Comparison of ENCODE assay signal across 8 mouse cellular contexts in genomic region chr4:44083945-44084344, GRCm38 (mm10). TPM values are rescaled to one million over a fixed set of nuclear protein-coding genes. Genes with fewer than 3 reads are reported as not detected.
DNase-seq lines count a peak whose midpoint lies in the region; ATAC-seq and TF ChIP-seq lines count a peak whose summit lies in the region.

TSS of gene Gne (minus strand) at chr4:44084177.

- TF ChIP-seq CTCF in spleen, adult 2 months (IDR thresholded peaks at IDR 0.05; ENCODE audit: extremely low read depth, insufficient read depth, insufficient read length, insufficient replicate concordance): no peak
- TF ChIP-seq CTCF in embryonic fibroblast, embryonic 13.5 days (IDR thresholded peaks at IDR 0.05; ENCODE audit: borderline replicate concordance, insufficient read depth, low read length): no peak

- no peaks in the 10 kb centered on the region for H3K79me2 ChIP-seq in macrophage (ENCODE audit: inconsistent target)

- no peak within 1 kb of the TSS for H3K27ac ChIP-seq in spleen, adult 2 months (ENCODE audit: insufficient read depth, low read length)
- peak within 1 kb of the TSS; percentile 28; the same call in 1 of the 2 replicates for H3K27ac ChIP-seq in embryonic fibroblast, embryonic 13.5 days (ENCODE audit: insufficient read depth, low read length)
- no peak within 1 kb of the TSS for H3K27ac ChIP-seq in macrophage

- peak in 1 of 2 experiments; percentile 57 for DNase-seq in spleen, adult 2 months (ENCODE audit: low read depth in 1 of 2, low spot score in 2 of 2)
- no peak for DNase-seq in spleen, adult 12 weeks (ENCODE audit: low spot score)
- DNase-seq in layer of hippocampus, postnatal 36 days: no peak
- DNase-seq in cerebellum, postnatal 10 days: no peak
- DNase-seq in thymus, postnatal 36 days: no peak

- no peaks in the 10 kb centered on the region for H3K27me3 ChIP-seq in spleen, adult 2 months (ENCODE audit: control insufficient read depth, insufficient read depth, low read length)

- ATAC-seq in hematopoietic stem cell, adult 5-6 weeks (replicated peaks in 1 of 2; ENCODE audit: insufficient read depth in 1 of 2, low FRiP score in 2 of 2, low TSS enrichment in 1 of 2, low read depth in 1 of 2, poor library complexity in 2 of 2, severe bottlenecking in 2 of 2): peak; percentile 37 to 84

- H3K4me3 ChIP-seq in spleen, adult 2 months (ENCODE audit: extremely low read depth, insufficient read depth, insufficient read length): no peak within 1 kb of the TSS; the same call in 1 of the 2 replicates
- H3K4me3 ChIP-seq in embryonic fibroblast, embryonic 13.5 days (ENCODE audit: insufficient read depth, low read length): peak within 1 kb of the TSS; percentile 2; the same call in 1 of the 2 replicates
- no peak within 1 kb of the TSS for H3K4me3 ChIP-seq in macrophage (ENCODE audit: inconsistent target)

- H3K36me3 ChIP-seq in spleen, adult 2 months (ENCODE audit: control insufficient read depth, insufficient read depth, low read length): no peaks in the 10 kb centered on the region
- no peaks in the 10 kb centered on the region for H3K36me3 ChIP-seq in macrophage (ENCODE audit: inconsistent target)

- no peak for TF ChIP-seq POLR2A in spleen, adult 2 months (IDR thresholded peaks at IDR 0.05; ENCODE audit: low read depth, low read length)
- TF ChIP-seq POLR2A in embryonic fibroblast, embryonic 13.5 days (IDR thresholded peaks at IDR 0.05; ENCODE audit: low read depth, low read length): no peak

- no peaks in the 10 kb centered on the region; the same call in 1 of the 2 replicates for H3K4me1 ChIP-seq in spleen, adult 2 months (ENCODE audit: control insufficient read depth, insufficient read depth, insufficient read length)
- peaks cover 5% of the 10 kb centered on the region; the same call in 1 of the 2 replicates for H3K4me1 ChIP-seq in embryonic fibroblast, embryonic 13.5 days (ENCODE audit: control insufficient read depth, insufficient read depth, low read length)

- WGBS in spleen, adult 2 months: 3% methylated on average over 11 of the region's 11 CpGs
- WGBS in macrophage (ENCODE audit: missing documents): under 1% methylated on average over 11 of the region's 11 CpGs

RNA-seq across cellular contexts. Expression of gene Gne, which starts in this region (rescaled TPM):
- polyA plus RNA-seq in spleen, adult 2 months (2012; rRNA removed): 21.8 and 25.1 TPM in 2 replicates
- 27.8 and 40.1 TPM in 2 replicates for polyA plus RNA-seq in embryonic fibroblast, embryonic 13.5 days (2011; ENCODE audit: insufficient read length, low read depth, missing spikeins)
- 31.5 and 32.3 TPM in 2 replicates for total RNA-seq in hematopoietic stem cell, adult 5-6 weeks (2017)
- 10 to 100 TPM; 43.7 to 50.9 TPM for total RNA-seq in layer of hippocampus, postnatal 36 days (2021)
- total RNA-seq in macrophage (2018; cell fraction: chromatin; rRNA removed): 10 to 100 TPM in 10 of 26 experiments, 1 to 10 TPM in 15, under 1 TPM in 1; 0.51 to 18.4 (median 6.7) TPM
- total RNA-seq in macrophage (2018; cell fraction: cytosol; rRNA removed): 10 to 100 TPM in 16 of 26 experiments, 1 to 10 TPM in 10; 4.3 to 14.1 (median 11.6) TPM
- total RNA-seq in macrophage (2018; cell fraction: nucleus; rRNA removed): 10 to 100 TPM in 7 of 26 experiments, 1 to 10 TPM in 19; 2.4 to 28.5 (median 7.8) TPM
- polyA plus RNA-seq in macrophage (2018): 11.1 to 14.6 TPM (median 13.6 TPM) in 3 replicates
